Mouse (Mus musculus): ENCODE data around the gene Akap6. TPM values are rescaled to one million over a fixed set of nuclear protein-coding genes. Genes with fewer than 3 reads are reported as not detected.

Gene Akap6
- total and polyA plus RNA-seq, 3 experiments: 0.12 to 0.42 (median 0.33) TPM

DNA sequence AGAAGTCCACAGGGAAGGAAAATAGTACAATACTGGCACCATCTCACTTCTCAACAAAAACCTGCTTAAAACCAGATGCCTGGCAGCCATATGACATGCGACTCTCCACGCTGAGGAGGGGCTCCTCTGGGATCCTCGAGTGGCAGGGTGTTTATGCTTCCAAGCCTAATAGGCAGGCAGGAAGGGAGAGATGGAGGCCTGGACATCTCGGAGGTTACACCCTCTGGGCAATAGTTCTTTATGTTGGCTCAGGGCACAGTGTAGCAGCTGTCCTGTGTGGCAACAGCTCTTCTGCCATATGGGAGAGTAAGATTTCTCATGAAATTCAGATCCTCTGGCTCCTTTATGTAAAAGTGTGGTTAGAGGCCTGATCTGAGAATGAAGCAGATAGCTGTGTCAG lies 24.2 kb upstream of the Akap6 start:
- Histone ChIP-seq H3K27ac (ENCODE audit: insufficient read depth, low read depth) (no peak overlapping the region), H3K9ac (ENCODE audit: insufficient read depth, low read depth) (no peak overlapping the region), H3K79me2 (replicated peaks; ENCODE audit: control insufficient read depth, extremely low read depth, insufficient read depth, poor library complexity, severe bottlenecking) (no peaks in the 10 kb centered on the region), H3K4me1 (ENCODE audit: control insufficient read depth in 1 of 2, insufficient read depth in 2 of 2) (peaks cover 0 to 15% of the 10 kb centered on the region in 2 experiments; a peak in 2 of 4 replicates), H3K4me2 (ENCODE audit: insufficient read depth, low read depth, poor library complexity, severe bottlenecking) (no peak overlapping the region), H3K9me3 (replicated peaks; ENCODE audit: low read length) (no peaks in the 10 kb centered on the region), H3K27me3 (replicated peaks) (no peaks in the 10 kb centered on the region), H3K4me3 (replicated peaks in 1 of 3; ENCODE audit: low read depth in 2 of 3, low read length in 2 of 3, poor library complexity in 1 of 3) (no peak overlapping the region), H3K36me3 (replicated peaks in 1 of 2; ENCODE audit: control insufficient read depth in 1 of 2, insufficient read depth in 1 of 2, low read length in 1 of 2) (no peaks in the 10 kb centered on the region)
- TF ChIP-seq MAX (IDR thresholded peaks at IDR 0.05; ENCODE audit: low read length) (no peak), CHD1 (IDR thresholded peaks at IDR 0.05; ENCODE audit: low read depth, low read length) (no peak), PAX5 (IDR thresholded peaks at IDR 0.05; ENCODE audit: low read length) (no peak), ZKSCAN1 (IDR thresholded peaks at IDR 0.05; ENCODE audit: borderline replicate concordance, low read depth, low read length) (no peak), E2F4 (IDR thresholded peaks at IDR 0.05; ENCODE audit: insufficient replicate concordance, low read depth, low read length) (no peak), RCOR1 (conservative IDR thresholded peaks at IDR 0.05; ENCODE audit: low read depth, low read length) (no peak), CHD2 (IDR thresholded peaks at IDR 0.05; ENCODE audit: low read length) (no peak), JUND (conservative IDR thresholded peaks at IDR 0.05; ENCODE audit: low read depth, low read length) (no peak), MAZ (IDR thresholded peaks at IDR 0.05; ENCODE audit: low read depth, low read length) (no peak), MXI1 (IDR thresholded peaks at IDR 0.05; ENCODE audit: low read depth, low read length) (no peak), EP300 (IDR thresholded peaks at IDR 0.05; ENCODE audit: low read length) (no peak), BHLHE40 (IDR thresholded peaks at IDR 0.05; ENCODE audit: low read depth, low read length) (no peak), HCFC1 (IDR thresholded peaks at IDR 0.05; ENCODE audit: low read depth, low read length) (no peak), RAD21 (IDR thresholded peaks at IDR 0.05; ENCODE audit: low read depth, low read length) (no peak), KAT2A (IDR thresholded peaks at IDR 0.05; ENCODE audit: insufficient replicate concordance, low read length) (no peak), USF1 (IDR thresholded peaks at IDR 0.05; ENCODE audit: low read depth, low read length) (no peak), ETS1 (conservative IDR thresholded peaks at IDR 0.05; ENCODE audit: low read depth, low read length) (no peak), IRF4 (IDR thresholded peaks at IDR 0.05; ENCODE audit: low read depth, low read length) (no peak), SMC3 (IDR thresholded peaks at IDR 0.05; ENCODE audit: low read depth, low read length) (no peak), TCF12 (IDR thresholded peaks at IDR 0.05; ENCODE audit: low read depth, low read length) (no peak)
- no peak for DNase-seq (ENCODE audit: extremely low read depth)
- dilution Hi-C loops (cut with MboI; ENCODE audit: extremely low pct_ligation_motif_present, extremely low pct_unique_long_range_greater_than_20kb, low sequenced_read_pairs): no loop called here
- in situ Hi-C loops (cut with MboI; ENCODE audit: low pct_ligation_motif_present, low pct_unique_long_range_greater_than_20kb, low sequenced_read_pairs): no loop called here

DNA sequence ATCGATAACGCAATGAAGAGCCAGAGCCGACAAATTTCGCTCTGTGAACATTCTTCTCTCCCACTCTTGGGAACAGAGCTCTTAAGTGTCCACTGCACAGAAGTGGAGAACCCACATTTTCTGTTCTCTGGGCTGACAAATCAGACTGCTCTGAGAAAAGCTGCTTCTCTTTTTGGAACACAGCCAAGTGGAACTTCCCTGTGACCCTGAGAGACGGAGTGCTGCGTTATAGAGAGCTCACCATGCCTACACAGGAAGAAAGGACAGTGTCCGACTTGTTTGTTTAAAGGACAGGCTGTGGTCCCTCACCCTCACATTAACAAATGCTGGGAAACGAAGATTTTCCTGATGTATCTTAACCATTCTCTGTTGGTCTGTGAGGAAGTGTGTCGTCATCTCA lies 11.8 kb upstream of the Akap6 start:
- H3K36me3 ChIP-seq (replicated peaks in 1 of 2; ENCODE audit: control insufficient read depth in 1 of 2, insufficient read depth in 1 of 2, low read length in 1 of 2): no peaks in the 10 kb centered on the region
- H3K9ac ChIP-seq (ENCODE audit: insufficient read depth, low read depth): no peak overlapping the region
- H3K4me2 ChIP-seq (ENCODE audit: insufficient read depth, low read depth, poor library complexity, severe bottlenecking): no peak overlapping the region; the same call in 1 of the 2 replicates
- DNase-seq (ENCODE audit: extremely low read depth): no peak
- no peaks in the 10 kb centered on the region for H3K27me3 ChIP-seq (replicated peaks)
- no peaks in the 10 kb centered on the region for H3K9me3 ChIP-seq (replicated peaks; ENCODE audit: low read length)
- no peak overlapping the region for H3K4me3 ChIP-seq (replicated peaks in 1 of 3; ENCODE audit: low read depth in 2 of 3, low read length in 2 of 3, poor library complexity in 1 of 3)
- H3K79me2 ChIP-seq (replicated peaks; ENCODE audit: control insufficient read depth, extremely low read depth, insufficient read depth, poor library complexity, severe bottlenecking): no peaks in the 10 kb centered on the region
- TF ChIP-seq MAFK (IDR thresholded peaks at IDR 0.05; ENCODE audit: insufficient replicate concordance, low read length) (no peak), GABPA (IDR thresholded peaks at IDR 0.05; ENCODE audit: insufficient replicate concordance, low read depth, low read length) (no peak), RCOR1 (conservative IDR thresholded peaks at IDR 0.05; ENCODE audit: low read depth, low read length) (no peak), NELFE (IDR thresholded peaks at IDR 0.05; ENCODE audit: low read depth, low read length) (no peak)
- H3K4me1 ChIP-seq (ENCODE audit: control insufficient read depth in 1 of 2, insufficient read depth in 2 of 2): peaks cover 1 to 8% of the 10 kb centered on the region in 2 experiments; a peak in 2 of 4 replicates
- H3K27ac ChIP-seq (ENCODE audit: insufficient read depth, low read depth): no peak overlapping the region
- in situ Hi-C loops (cut with MboI; ENCODE audit: low pct_ligation_motif_present, low pct_unique_long_range_greater_than_20kb, low sequenced_read_pairs) (no loop called here), dilution Hi-C loops (cut with MboI; ENCODE audit: extremely low pct_ligation_motif_present, extremely low pct_unique_long_range_greater_than_20kb, low sequenced_read_pairs) (no loop called here)
